Mouse (Mus musculus): ENCODE data around the gene Cenpp. TPM values are rescaled to one million over a fixed set of nuclear protein-coding genes. Genes with fewer than 3 reads are reported as not detected.

Gene Cenpp
- polyA plus RNA-seq, 1 experiment from 2014 or later, result 13.1 TPM

- H3K36me3 ChIP-seq, result peaks cover 15% of the 10 kb centered on the region
- no peak for ATAC-seq (replicated peaks)
- H3K4me2 ChIP-seq (replicated peaks), result no peak overlapping the region
- no peak overlapping the region for H3K27ac ChIP-seq (replicated peaks)
- H3K9ac ChIP-seq (replicated peaks), result no peak overlapping the region
- H3K4me1 ChIP-seq, result no peaks in the 10 kb centered on the region
- H3K4me3 ChIP-seq, result no peak overlapping the region
- H3K27me3 ChIP-seq, result no peaks in the 10 kb centered on the region
- 86% methylated on average over 2 of the region's 2 CpGs for WGBS
- H3K9me3 ChIP-seq, result no peaks in the 10 kb centered on the region
These were observed 185.0 kb downstream of the Cenpp start for GRCm38 (mm10) chr13:49467585-49467984.

- no peak overlapping the region for H3K9ac ChIP-seq (replicated peaks)
- no peaks in the 10 kb centered on the region for H3K27me3 ChIP-seq
- 86% methylated on average over 11 of the region's 11 CpGs for WGBS
- H3K4me2 ChIP-seq (replicated peaks), result no peak overlapping the region
- H3K4me1 ChIP-seq, result no peaks in the 10 kb centered on the region
- H3K4me3 ChIP-seq, result no peak overlapping the region
- H3K27ac ChIP-seq (replicated peaks), result no peak overlapping the region
- ATAC-seq (replicated peaks), result no peak
- H3K36me3 ChIP-seq, result peaks cover 21% of the 10 kb centered on the region
- no peaks in the 10 kb centered on the region for H3K9me3 ChIP-seq
These were observed 186.1 kb downstream of the Cenpp start for GRCm38 (mm10) chr13:49466393-49467075.

- no peaks in the 10 kb centered on the region for H3K4me1 ChIP-seq
- H3K4me2 ChIP-seq (replicated peaks), result no peak overlapping the region
- no peak overlapping the region for H3K27ac ChIP-seq (replicated peaks)
- H3K36me3 ChIP-seq, result peaks cover 28% of the 10 kb centered on the region
- H3K4me3 ChIP-seq, result no peak overlapping the region
- no peak for ATAC-seq (replicated peaks)
- H3K9me3 ChIP-seq, result no peaks in the 10 kb centered on the region
- H3K9ac ChIP-seq (replicated peaks), result no peak overlapping the region
- WGBS, result 96% methylated on average over 4 of the region's 4 CpGs
- H3K27me3 ChIP-seq, result no peaks in the 10 kb centered on the region
These were observed 186.7 kb downstream of the Cenpp start for GRCm38 (mm10) chr13:49465875-49466274.

- Histone ChIP-seq H3K4me3 (no peak overlapping the region), H3K4me1 (no peaks in the 10 kb centered on the region), H3K9ac (replicated peaks) (no peak overlapping the region), H3K9me3 (no peaks in the 10 kb centered on the region), H3K4me2 (replicated peaks) (no peak overlapping the region), H3K27me3 (no peaks in the 10 kb centered on the region), H3K27ac (replicated peaks) (no peak overlapping the region), H3K36me3 (peaks cover 51% of the 10 kb centered on the region)
- no peak for ATAC-seq (replicated peaks)
- WGBS, result over 99% methylated on average over 2 of the region's 2 CpGs
These were observed 189.7 kb downstream of the Cenpp start for GRCm38 (mm10) chr13:49462921-49463320.

- Histone ChIP-seq H3K9ac (replicated peaks) (no peak overlapping the region), H3K9me3 (no peaks in the 10 kb centered on the region), H3K4me2 (replicated peaks) (no peak overlapping the region), H3K4me3 (no peak overlapping the region), H3K27ac (replicated peaks) (no peak overlapping the region), H3K27me3 (no peaks in the 10 kb centered on the region), H3K36me3 (peaks cover 52% of the 10 kb centered on the region), H3K4me1 (no peaks in the 10 kb centered on the region)
- WGBS, result 88% methylated on average over 15 of the region's 15 CpGs
- ATAC-seq (replicated peaks), result no peak
These were observed 191.0 kb downstream of the Cenpp start for GRCm38 (mm10) chr13:49461458-49462132.

- H3K4me3 ChIP-seq, result no peak overlapping the region
- no peak overlapping the region for H3K4me2 ChIP-seq (replicated peaks)
- no peak for ATAC-seq (replicated peaks)
- H3K27ac ChIP-seq (replicated peaks), result no peak overlapping the region
- no peaks in the 10 kb centered on the region for H3K9me3 ChIP-seq
- peaks cover 52% of the 10 kb centered on the region for H3K36me3 ChIP-seq
- H3K4me1 ChIP-seq, result no peaks in the 10 kb centered on the region
- H3K27me3 ChIP-seq, result no peaks in the 10 kb centered on the region
- H3K9ac ChIP-seq (replicated peaks), result no peak overlapping the region
- WGBS, result 85% methylated on average over 5 of the region's 5 CpGs
These were observed 191.7 kb downstream of the Cenpp start for GRCm38 (mm10) chr13:49460692-49461414.

GRCm38 (mm10) chr13:49460276-49460675, 192.3 kb downstream of the Cenpp start:
- H3K36me3 ChIP-seq, result peaks cover 52% of the 10 kb centered on the region
- WGBS, result 98% methylated on average over 4 of the region's 4 CpGs
- H3K4me3 ChIP-seq, result no peak overlapping the region
- H3K9ac ChIP-seq (replicated peaks), result no peak overlapping the region
- H3K27ac ChIP-seq (replicated peaks), result no peak overlapping the region
- H3K27me3 ChIP-seq, result no peaks in the 10 kb centered on the region
- no peaks in the 10 kb centered on the region for H3K9me3 ChIP-seq
- no peak overlapping the region for H3K4me2 ChIP-seq (replicated peaks)
- no peaks in the 10 kb centered on the region for H3K4me1 ChIP-seq
- ATAC-seq (replicated peaks), result no peak

GRCm38 (mm10) chr13:49449318-49449749, 203.3 kb downstream of the Cenpp start:
- 42% methylated on average over 5 of the region's 5 CpGs for WGBS
- H3K27ac ChIP-seq (replicated peaks), result no peak overlapping the region
- ATAC-seq (replicated peaks), result peak; percentile 88
- H3K4me1 ChIP-seq, result no peaks in the 10 kb centered on the region
- no peak overlapping the region for H3K4me2 ChIP-seq (replicated peaks)
- peaks cover 31% of the 10 kb centered on the region for H3K36me3 ChIP-seq
- H3K27me3 ChIP-seq, result no peaks in the 10 kb centered on the region
- no peak overlapping the region for H3K9ac ChIP-seq (replicated peaks)
- H3K9me3 ChIP-seq, result no peaks in the 10 kb centered on the region
- no peak overlapping the region for H3K4me3 ChIP-seq

GRCm38 (mm10) chr13:49444451-49444850, 208.1 kb downstream of the Cenpp start:
- WGBS, result 95% methylated on average over 6 of the region's 6 CpGs
- no peak for ATAC-seq (replicated peaks)

GRCm38 (mm10) chr13:49436170-49436569, 216.4 kb downstream of the Cenpp start:
- H3K4me3 ChIP-seq, result no peak overlapping the region
- H3K9me3 ChIP-seq, result no peaks in the 10 kb centered on the region
- H3K36me3 ChIP-seq, result peaks cover 46% of the 10 kb centered on the region
- no peak for ATAC-seq (replicated peaks)
- H3K27ac ChIP-seq (replicated peaks), result no peak overlapping the region
- no peak overlapping the region for H3K9ac ChIP-seq (replicated peaks)
- H3K4me1 ChIP-seq, result no peaks in the 10 kb centered on the region
- WGBS, result 85% methylated on average over 4 of the region's 4 CpGs
- H3K27me3 ChIP-seq, result no peaks in the 10 kb centered on the region
- H3K4me2 ChIP-seq (replicated peaks), result no peak overlapping the region

More at GRCm38 (mm10) chr13:49444451-49444850, 208.1 kb downstream of the Cenpp start:
- Histone ChIP-seq H3K36me3 (peaks cover 32% of the 10 kb centered on the region), H3K27me3 (no peaks in the 10 kb centered on the region), H3K9me3 (no peaks in the 10 kb centered on the region), H3K4me1 (no peaks in the 10 kb centered on the region), H3K27ac (replicated peaks) (no peak overlapping the region), H3K4me2 (replicated peaks) (no peak overlapping the region), H3K4me3 (no peak overlapping the region), H3K9ac (replicated peaks) (no peak overlapping the region)

GRCm38 (mm10) chr13:49435745-49436144, 216.8 kb downstream of the Cenpp start:
- Histone ChIP-seq H3K4me3 (no peak overlapping the region), H3K9me3 (no peaks in the 10 kb centered on the region), H3K36me3 (peaks cover 46% of the 10 kb centered on the region), H3K4me2 (replicated peaks) (no peak overlapping the region), H3K27ac (replicated peaks) (no peak overlapping the region), H3K4me1 (no peaks in the 10 kb centered on the region), H3K27me3 (no peaks in the 10 kb centered on the region), H3K9ac (replicated peaks) (no peak overlapping the region)
- ATAC-seq (replicated peaks), result no peak
- WGBS, result 87% methylated on average over 1 of the region's 1 CpGs

GRCm38 (mm10) chr13:49433268-49434029, 219.1 kb downstream of the Cenpp start:
- no peaks in the 10 kb centered on the region for H3K27me3 ChIP-seq
- no peak overlapping the region for H3K27ac ChIP-seq (replicated peaks)
- no peak overlapping the region for H3K9ac ChIP-seq (replicated peaks)
- no peak overlapping the region for H3K4me2 ChIP-seq (replicated peaks)
- no peaks in the 10 kb centered on the region for H3K9me3 ChIP-seq
- H3K4me1 ChIP-seq, result no peaks in the 10 kb centered on the region
- H3K4me3 ChIP-seq, result no peak overlapping the region
- WGBS, result 90% methylated on average over 2 of the region's 2 CpGs
- ATAC-seq (replicated peaks), result no peak
- peaks cover 46% of the 10 kb centered on the region for H3K36me3 ChIP-seq

Data from forebrain, embryonic 15.5 days (tissue).